Mouse (Mus musculus) thymus, adult 2 months (tissue): Measurements from ENCODE around the gene Actb. TPM values are rescaled to one million over a fixed set of nuclear protein-coding genes. Genes with fewer than 3 reads are reported as not detected.

ENCODE experiments used
- DNase-seq: peaks from one replicate; pipeline ENCODE4 v3.0.0; 2021
- H3K27ac ChIP-seq: fragments of 200-500 bp; 2 replicates; pipeline ENCODE4 v1.5.1; 2012; ENCODE audit warnings: low read length, control low read depth; ENCODE audit not compliant: control insufficient read depth, insufficient read depth
- H3K27me3 ChIP-seq: fragments of 200-500 bp; 2 replicates; pipeline ENCODE4 v1.6.1; 2012; ENCODE audit warnings: mild to moderate bottlenecking, low read length, moderate library complexity, mixed read lengths; ENCODE audit not compliant: control insufficient read depth, insufficient read depth
- H3K36me3 ChIP-seq: fragments of 200-500 bp; 2 replicates; pipeline ENCODE4 v1.6.1; 2012; ENCODE audit warnings: mild to moderate bottlenecking, low read length, moderate library complexity; ENCODE audit not compliant: control insufficient read depth, insufficient read depth
- H3K4me1 ChIP-seq: fragments of 200-500 bp; replicated peaks from 2 replicates; pipeline ENCODE4 v1.6.1; 2012; ENCODE audit warnings: low read length; ENCODE audit not compliant: control insufficient read depth, insufficient read depth
- H3K4me3 ChIP-seq: fragments of 200-500 bp; 2 replicates; pipeline ENCODE4 v1.5.1; 2012; ENCODE audit warnings: mild to moderate bottlenecking, low read length, control low read depth, moderate library complexity; ENCODE audit not compliant: control insufficient read depth, insufficient read depth
- CTCF ChIP-seq: fragments of 200-500 bp; IDR thresholded peaks from 2 replicates; pipeline ENCODE4 v1.5.1; 2012; ENCODE audit warnings: mild to moderate bottlenecking, control low read depth, low read length, moderate library complexity, borderline replicate concordance; ENCODE audit not compliant: control insufficient read depth, poor library complexity, insufficient read depth; ENCODE audit errors: extremely low read depth
- POLR2A ChIP-seq: fragments of 200-500 bp; IDR thresholded peaks from 2 replicates; pipeline ENCODE4 v1.6.1; 2012; ENCODE audit warnings: mild to moderate bottlenecking, low read length, control low read depth, moderate library complexity; ENCODE audit not compliant: control insufficient read depth, poor library complexity, insufficient read depth; ENCODE audit errors: extremely low read depth
- WGBS: fragments of 180-500 bp; shearing (Covaris S2); methylation state at CpG from one replicate; pipeline ENCODE4 v1.1.7; 2018; 5-methylcytosine and 5-hydroxymethylcytosine counted together
- polyA plus RNA-seq: library from polyadenylated mRNA; depleted of rRNA; stranded (reverse); fragments of >200 nt; gene quantifications from 2 replicates; pipeline ENCODE4 v1.2.3, GENCODE M21; 2012

Gene Actb
- polyA plus RNA-seq, 1 experiment = 6,903 TPM

GRCm38 (mm10) chr5:142874791-142875512 lies 31.6 kb downstream of the Actb start:
- 97% methylated on average over 13 of the region's 13 CpGs for WGBS
- TF ChIP-seq POLR2A (no peak), CTCF (no peak)
- Histone ChIP-seq H3K36me3 (no peaks in the 10 kb centered on the region), H3K27me3 (no peaks in the 10 kb centered on the region), H3K4me3 (no peak overlapping the region), H3K27ac (no peak overlapping the region), H3K4me1 (peaks cover 12% of the 10 kb centered on the region)
- DNase-seq = no peak

- peaks cover 6% of the 10 kb centered on the region; the same call in 1 of the 2 replicates for H3K4me1 ChIP-seq
- no peak overlapping the region for H3K4me3 ChIP-seq
- no peak overlapping the region for H3K27ac ChIP-seq
- DNase-seq = no peak
- no peaks in the 10 kb centered on the region for H3K36me3 ChIP-seq
- no peaks in the 10 kb centered on the region for H3K27me3 ChIP-seq
- WGBS = 96% methylated on average over 7 of the region's 7 CpGs
- TF ChIP-seq CTCF (no peak), POLR2A (no peak)
These were observed 32.8 kb downstream of the Actb start for GRCm38 (mm10) chr5:142873718-142874117.

GRCm38 (mm10) chr5:142871765-142872164 lies 34.8 kb downstream of the Actb start:
- WGBS = 66% methylated on average over 12 of the region's 12 CpGs
- TF ChIP-seq POLR2A (no peak), CTCF (no peak)
- no peak overlapping the region for H3K27ac ChIP-seq
- no peak for DNase-seq
- no peaks in the 10 kb centered on the region for H3K36me3 ChIP-seq
- no peak overlapping the region for H3K4me3 ChIP-seq
- H3K27me3 ChIP-seq = no peaks in the 10 kb centered on the region
- H3K4me1 ChIP-seq = no peaks in the 10 kb centered on the region

GRCm38 (mm10) chr5:142869463-142869862 lies 37.1 kb downstream of the Actb start:
- no peaks in the 10 kb centered on the region for H3K36me3 ChIP-seq
- no peaks in the 10 kb centered on the region for H3K27me3 ChIP-seq
- DNase-seq = no peak
- 95% methylated on average over 13 of the region's 13 CpGs for WGBS
- H3K27ac ChIP-seq = no peak overlapping the region
- H3K4me3 ChIP-seq = no peak overlapping the region
- TF ChIP-seq POLR2A (no peak), CTCF (no peak)
- no peaks in the 10 kb centered on the region for H3K4me1 ChIP-seq

- Histone ChIP-seq H3K4me1 (no peaks in the 10 kb centered on the region), H3K36me3 (no peaks in the 10 kb centered on the region), H3K4me3 (no peak overlapping the region), H3K27me3 (no peaks in the 10 kb centered on the region), H3K27ac (no peak overlapping the region)
- WGBS = 25% methylated on average over 16 of the region's 16 CpGs
- TF ChIP-seq POLR2A = no peak
- TF ChIP-seq CTCF = no peak
- no peak for DNase-seq
These were observed 48.8 kb downstream of the Actb start for GRCm38 (mm10) chr5:142857763-142858229.

GRCm38 (mm10) chr5:142856408-142856807 lies 50.1 kb downstream of the Actb start:
- no peak for TF ChIP-seq CTCF
- no peak for TF ChIP-seq POLR2A
- H3K4me3 ChIP-seq = no peak overlapping the region
- no peak for DNase-seq

GRCm38 (mm10) chr5:142854877-142855276 lies 51.7 kb downstream of the Actb start:
- Histone ChIP-seq H3K27ac (no peak overlapping the region), H3K36me3 (no peaks in the 10 kb centered on the region), H3K4me3 (no peak overlapping the region), H3K4me1 (no peaks in the 10 kb centered on the region), H3K27me3 (no peaks in the 10 kb centered on the region)
- no peak for TF ChIP-seq CTCF
- TF ChIP-seq POLR2A = no peak
- 84% methylated on average over 10 of the region's 10 CpGs for WGBS
- no peak for DNase-seq

More at GRCm38 (mm10) chr5:142856408-142856807, 50.1 kb downstream of the Actb start:
- Histone ChIP-seq H3K27me3 (no peaks in the 10 kb centered on the region), H3K27ac (no peak overlapping the region), H3K4me1 (no peaks in the 10 kb centered on the region), H3K36me3 (no peaks in the 10 kb centered on the region)
- WGBS = 85% methylated on average over 4 of the region's 4 CpGs
